Mouse (Mus musculus): ENCODE data around the gene Olfr613. TPM values are rescaled to one million over a fixed set of nuclear protein-coding genes. Genes with fewer than 3 reads are reported as not detected.

Olfr613 gene
- polyA plus RNA-seq, 1 experiment from 2014 or later, result not detected

Small RNA genes within 50 kb of the gene (microRNA-seq; reads per million reads assigned to microRNA genes)
- not detected for gene Gm26506

Other genes with a start within 250 kb of the Olfr613 start
- gene Olfr596, start 242.4 kb upstream of the Olfr613 start, polyA plus RNA-seq (2015; fragmentation: Nextera tagmentation; extraction: Ambion mirVana), result not detected in 2 replicates
- gene Olfr597, start 231.8 kb upstream of the Olfr613 start, polyA plus RNA-seq (2015; fragmentation: Nextera tagmentation; extraction: Ambion mirVana), result not detected in 2 replicates
- not detected in 2 replicates for gene Olfr598, start 224.5 kb upstream of the Olfr613 start, polyA plus RNA-seq (2015; fragmentation: Nextera tagmentation; extraction: Ambion mirVana)
- not detected in 2 replicates for gene Olfr599, start 212.2 kb upstream of the Olfr613 start, polyA plus RNA-seq (2015; fragmentation: Nextera tagmentation; extraction: Ambion mirVana)
- gene Olfr600, start 198.4 kb upstream of the Olfr613 start, polyA plus RNA-seq (2015; fragmentation: Nextera tagmentation; extraction: Ambion mirVana), result not detected in 2 replicates
- not detected in 2 replicates for gene Olfr601, start 185.4 kb upstream of the Olfr613 start, polyA plus RNA-seq (2015; fragmentation: Nextera tagmentation; extraction: Ambion mirVana)
- not detected in 2 replicates for gene Olfr603, start 161.9 kb upstream of the Olfr613 start, polyA plus RNA-seq (2015; fragmentation: Nextera tagmentation; extraction: Ambion mirVana)
- gene Usp17lc, start 133.0 kb upstream of the Olfr613 start, polyA plus RNA-seq (2015; fragmentation: Nextera tagmentation; extraction: Ambion mirVana), result not detected in 2 replicates
- not detected in 2 replicates for gene Olfr605, start 102.6 kb upstream of the Olfr613 start, polyA plus RNA-seq (2015; fragmentation: Nextera tagmentation; extraction: Ambion mirVana)
- gene Olfr606, start 99.0 kb upstream of the Olfr613 start, polyA plus RNA-seq (2015; fragmentation: Nextera tagmentation; extraction: Ambion mirVana), result not detected in 2 replicates
- not detected in 2 replicates for gene Olfr607, start 83.9 kb upstream of the Olfr613 start, polyA plus RNA-seq (2015; fragmentation: Nextera tagmentation; extraction: Ambion mirVana)
- not detected in 2 replicates for gene Olfr608, start 78.2 kb upstream of the Olfr613 start, polyA plus RNA-seq (2015; fragmentation: Nextera tagmentation; extraction: Ambion mirVana)
- not detected in 2 replicates for gene Olfr609, start 50.0 kb upstream of the Olfr613 start, polyA plus RNA-seq (2015; fragmentation: Nextera tagmentation; extraction: Ambion mirVana)
- gene Olfr610, start 36.0 kb upstream of the Olfr613 start, polyA plus RNA-seq (2015; fragmentation: Nextera tagmentation; extraction: Ambion mirVana), result not detected in 2 replicates
- not detected in 2 replicates for gene Olfr611, start 27.2 kb upstream of the Olfr613 start, polyA plus RNA-seq (2015; fragmentation: Nextera tagmentation; extraction: Ambion mirVana)
- not detected in 2 replicates for gene Olfr612, start 5.4 kb upstream of the Olfr613 start, polyA plus RNA-seq (2015; fragmentation: Nextera tagmentation; extraction: Ambion mirVana)
- not detected in 2 replicates for gene Olfr615, start 8.0 kb downstream of the Olfr613 start, polyA plus RNA-seq (2015; fragmentation: Nextera tagmentation; extraction: Ambion mirVana)
- gene Olfr616, start 21.1 kb downstream of the Olfr613 start, polyA plus RNA-seq (2015; fragmentation: Nextera tagmentation; extraction: Ambion mirVana), result not detected in 2 replicates
- gene Olfr617, start 25.0 kb downstream of the Olfr613 start, polyA plus RNA-seq (2015; fragmentation: Nextera tagmentation; extraction: Ambion mirVana), result not detected in 2 replicates
- not detected in 2 replicates for gene Olfr618, start 42.0 kb downstream of the Olfr613 start, polyA plus RNA-seq (2015; fragmentation: Nextera tagmentation; extraction: Ambion mirVana)
- not detected in 2 replicates for gene Olfr619, start 52.5 kb downstream of the Olfr613 start, polyA plus RNA-seq (2015; fragmentation: Nextera tagmentation; extraction: Ambion mirVana)
- gene Olfr620, start 64.5 kb downstream of the Olfr613 start, polyA plus RNA-seq (2015; fragmentation: Nextera tagmentation; extraction: Ambion mirVana), result not detected in 2 replicates
- gene Olfr622, start 94.6 kb downstream of the Olfr613 start, polyA plus RNA-seq (2015; fragmentation: Nextera tagmentation; extraction: Ambion mirVana), result not detected in 2 replicates
- gene Olfr623, start 115.6 kb downstream of the Olfr613 start, polyA plus RNA-seq (2015; fragmentation: Nextera tagmentation; extraction: Ambion mirVana), result not detected in 2 replicates
- gene Olfr624, start 123.1 kb downstream of the Olfr613 start, polyA plus RNA-seq (2015; fragmentation: Nextera tagmentation; extraction: Ambion mirVana), result 0.05 TPM in 1 of 2 replicates, not detected in the other
- not detected in 2 replicates for gene Olfr625-ps1, start 134.6 kb downstream of the Olfr613 start, polyA plus RNA-seq (2015; fragmentation: Nextera tagmentation; extraction: Ambion mirVana)
- not detected in 2 replicates for gene Olfr243, start 166.6 kb downstream of the Olfr613 start, polyA plus RNA-seq (2015; fragmentation: Nextera tagmentation; extraction: Ambion mirVana)
- not detected in 2 replicates for gene Olfr628, start 182.3 kb downstream of the Olfr613 start, polyA plus RNA-seq (2015; fragmentation: Nextera tagmentation; extraction: Ambion mirVana)
- gene Olfr629, start 196.9 kb downstream of the Olfr613 start, polyA plus RNA-seq (2015; fragmentation: Nextera tagmentation; extraction: Ambion mirVana), result not detected in 2 replicates
- not detected in 2 replicates for gene Olfr630, start 209.3 kb downstream of the Olfr613 start, polyA plus RNA-seq (2015; fragmentation: Nextera tagmentation; extraction: Ambion mirVana)
- gene Olfr69, start 223.5 kb downstream of the Olfr613 start, polyA plus RNA-seq (2015; fragmentation: Nextera tagmentation; extraction: Ambion mirVana), result not detected in 2 replicates
- not detected in 2 replicates for gene Olfr68, start 231.6 kb downstream of the Olfr613 start, polyA plus RNA-seq (2015; fragmentation: Nextera tagmentation; extraction: Ambion mirVana)
- gene Olfr67, start 243.7 kb downstream of the Olfr613 start, polyA plus RNA-seq (2015; fragmentation: Nextera tagmentation; extraction: Ambion mirVana), result not detected in 2 replicates

Measured in lung, embryonic 16.5 days (tissue).